8 mouse cellular contexts compared by ENCODE assay signal in genomic region chr13:9276856-9277620, GRCm38 (mm10). TPM values are rescaled to one million over a fixed set of nuclear protein-coding genes. Genes with fewer than 3 reads are reported as not detected.
A peak's percentile ranks its signal among the peaks of the same experiment; 100 is the strongest.
DNase-seq lines count a peak whose midpoint lies in the region; ATAC-seq and TF ChIP-seq lines count a peak whose summit lies in the region.

No protein-coding gene starts in this region.

- under 1% methylated on average over 60 of the region's 75 CpGs for WGBS in lung, adult 2 months
- WGBS in kidney, embryonic 14.5 days = 1% methylated on average over 46 of the region's 75 CpGs
- under 1% methylated on average over 55 of the region's 75 CpGs for WGBS in liver, adult 2 months

- peak; percentile 79 for ATAC-seq in kidney, embryonic 14.5 days (ENCODE audit: low FRiP score, low TSS enrichment)

- TF ChIP-seq POLR2A in lung, adult 2 months (IDR thresholded peaks at IDR 0.05; ENCODE audit: borderline replicate concordance, extremely low read depth, low read depth, low read length) = no peak
- no peak for TF ChIP-seq POLR2A in liver, adult 2 months (IDR thresholded peaks at IDR 0.05; ENCODE audit: extremely low read depth, insufficient read depth, low read length)
- no peak for TF ChIP-seq POLR2A in testis, adult 2 months (IDR thresholded peaks at IDR 0.05; ENCODE audit: control insufficient read depth, low read depth, low read length)

- H3K36me3 ChIP-seq in kidney, embryonic 14.5 days (ENCODE audit: control insufficient read depth, insufficient read depth, low read length) = no peaks in the 10 kb centered on the region
- no peaks in the 10 kb centered on the region for H3K36me3 ChIP-seq in liver, adult 2 months (ENCODE audit: control insufficient read depth, insufficient read depth, low read length)
- H3K36me3 ChIP-seq in testis, adult 2 months (ENCODE audit: control insufficient read depth, insufficient read depth, low read length) = no peaks in the 10 kb centered on the region

- H3K4me3 ChIP-seq in lung, adult 2 months (replicated peaks; ENCODE audit: extremely low read depth, low read depth, low read length) = peak overlapping the region; percentile 81
- H3K4me3 ChIP-seq in kidney, embryonic 14.5 days (ENCODE audit: low read length) = peak overlapping the region; percentile 94
- peak overlapping the region; percentile 96 for H3K4me3 ChIP-seq in liver, adult 2 months (ENCODE audit: insufficient read depth, low read depth, low read length)
- H3K4me3 ChIP-seq in testis, adult 2 months (ENCODE audit: control insufficient read depth, low read depth, low read length) = peak overlapping the region; percentile 94

- DNase-seq in lung, adult 2 months = peak; percentile 68
- DNase-seq in lung, postnatal 4 days = no peak
- peak; percentile 77 for DNase-seq in embryo, embryonic 11 days
- peak; percentile 95 for DNase-seq in heart, adult 11 months
- no peak for DNase-seq in liver, adult 2 months (ENCODE audit: extremely low read depth, low read depth, low spot score)
- DNase-seq in naive thymus-derived CD4-positive, alpha-beta T cell, adult 2 months (ENCODE audit: low read depth) = peak; percentile 40

- peaks cover 17% of the 10 kb centered on the region; the same call in 1 of the 2 replicates for H3K79me2 ChIP-seq in liver, adult 2 months (ENCODE audit: control insufficient read depth, insufficient read depth, low read length)

- H3K4me2 ChIP-seq in kidney, embryonic 14.5 days (replicated peaks; ENCODE audit: low read depth, low read length) = peak overlapping the region; percentile 73

- peak overlapping the region; percentile 96 for H3K9ac ChIP-seq in kidney, embryonic 14.5 days (ENCODE audit: low read depth, low read length)
- H3K9ac ChIP-seq in liver, adult 2 months (ENCODE audit: low read depth, low read length) = peak overlapping the region; percentile 99

- peaks cover 15% of the 10 kb centered on the region for H3K4me1 ChIP-seq in lung, adult 2 months (ENCODE audit: control insufficient read depth, insufficient read depth, low read length)
- H3K4me1 ChIP-seq in kidney, embryonic 14.5 days (ENCODE audit: control insufficient read depth, insufficient read depth, low read length) = no peaks in the 10 kb centered on the region
- H3K4me1 ChIP-seq in liver, adult 2 months (ENCODE audit: control insufficient read depth, insufficient read depth, low read length) = peaks cover 11% of the 10 kb centered on the region; the same call in 1 of the 2 replicates
- H3K4me1 ChIP-seq in testis, adult 2 months (ENCODE audit: control insufficient read depth, insufficient read depth, low read length) = peaks cover 3% of the 10 kb centered on the region

- peak overlapping the region; percentile 96 for H3K27ac ChIP-seq in kidney, embryonic 14.5 days (ENCODE audit: low read depth, low read length)
- peak overlapping the region; percentile 95 for H3K27ac ChIP-seq in liver, adult 2 months (replicated peaks; ENCODE audit: insufficient read depth, low read depth, low read length)
- peak overlapping the region; percentile 36; the same call in 1 of the 2 replicates for H3K27ac ChIP-seq in testis, adult 2 months (ENCODE audit: control insufficient read depth, insufficient read depth, low read depth, low read length)

- TF ChIP-seq CTCF in lung, adult 2 months (IDR thresholded peaks at IDR 0.05; ENCODE audit: insufficient read depth, low read length) = no peak
- no peak for TF ChIP-seq CTCF in liver, adult 2 months (IDR thresholded peaks at IDR 0.05; ENCODE audit: low read depth, low read length)
- no peak for TF ChIP-seq CTCF in testis, adult 2 months (IDR thresholded peaks at IDR 0.05; ENCODE audit: control insufficient read depth, insufficient read depth, insufficient replicate concordance, low read depth, low read length)

- H3K27me3 ChIP-seq in kidney, embryonic 14.5 days (ENCODE audit: control insufficient read depth, insufficient read depth, low read length) = no peaks in the 10 kb centered on the region
- no peaks in the 10 kb centered on the region for H3K27me3 ChIP-seq in liver, adult 2 months (ENCODE audit: control insufficient read depth, insufficient read depth, low read length)
- H3K27me3 ChIP-seq in testis, adult 2 months (ENCODE audit: control insufficient read depth, insufficient read depth, low read length) = no peaks in the 10 kb centered on the region

- H3K9me3 ChIP-seq in kidney, embryonic 14.5 days (ENCODE audit: control insufficient read depth, low read length) = no peaks in the 10 kb centered on the region

RNA-seq across cellular contexts. Expression of gene Dip2c, which starts 0.7 kb away (rescaled TPM):
- polyA plus RNA-seq in lung, adult 2 months (2012; rRNA removed) = 12.4 and 15.7 TPM in 2 replicates
- 5.1 and 7.3 TPM in 2 replicates for polyA plus RNA-seq in kidney, embryonic 14.5 days (2014; fragmentation: Nextera tagmentation; extraction: Ambion mirVana)
- 10.7 and 12.9 TPM in 2 replicates for total RNA-seq in liver, adult 2 months (2014; rRNA removed)
- polyA plus RNA-seq in liver, adult 2 months (2012; rRNA removed) = 4.0 and 4.7 TPM in 2 replicates
- polyA plus RNA-seq in testis, adult 2 months (2012; rRNA removed) = 4.0 and 4.4 TPM in 2 replicates

Comparison
In these comparisons a context has a peak if more than half of its experiments do, and no peak if none do; other contexts are left out.
1. DNase-seq: peak in lung, adult 2 months (single experiment), embryo, embryonic 11 days (single experiment), heart, adult 11 months (single experiment) and naive thymus-derived CD4-positive, alpha-beta T cell, adult 2 months (single experiment); none in lung, postnatal 4 days (0 of 2) and liver, adult 2 months (single experiment).
2. H3K27ac ChIP-seq: peak in every context shown above with its lines; median percentile 96 in kidney, embryonic 14.5 days; 95 in liver, adult 2 months; 36 in testis, adult 2 months.
3. Peak in every context shown above with its lines, with median percentiles within 50 percentile points of each other: H3K4me3 ChIP-seq.